Mouse (Mus musculus) frontal cortex, postnatal 36 days (tissue): ENCODE results near the gene Wdpcp.
A peak's percentile ranks its signal among the peaks of the same experiment; 100 is the strongest.
"Not testable (repeated sequence)": the region's sequence is repeated elsewhere in the genome, so short reads cannot be mapped to it uniquely, and the experiment has no call there.

Experiments used
- DNase-seq, 2 experiments: peaks; one replicate each; pipeline ENCODE4 v3.0.0; 2022; ENCODE audit warnings: low spot score in 2 of 2

Gene Wdpcp

DNA sequence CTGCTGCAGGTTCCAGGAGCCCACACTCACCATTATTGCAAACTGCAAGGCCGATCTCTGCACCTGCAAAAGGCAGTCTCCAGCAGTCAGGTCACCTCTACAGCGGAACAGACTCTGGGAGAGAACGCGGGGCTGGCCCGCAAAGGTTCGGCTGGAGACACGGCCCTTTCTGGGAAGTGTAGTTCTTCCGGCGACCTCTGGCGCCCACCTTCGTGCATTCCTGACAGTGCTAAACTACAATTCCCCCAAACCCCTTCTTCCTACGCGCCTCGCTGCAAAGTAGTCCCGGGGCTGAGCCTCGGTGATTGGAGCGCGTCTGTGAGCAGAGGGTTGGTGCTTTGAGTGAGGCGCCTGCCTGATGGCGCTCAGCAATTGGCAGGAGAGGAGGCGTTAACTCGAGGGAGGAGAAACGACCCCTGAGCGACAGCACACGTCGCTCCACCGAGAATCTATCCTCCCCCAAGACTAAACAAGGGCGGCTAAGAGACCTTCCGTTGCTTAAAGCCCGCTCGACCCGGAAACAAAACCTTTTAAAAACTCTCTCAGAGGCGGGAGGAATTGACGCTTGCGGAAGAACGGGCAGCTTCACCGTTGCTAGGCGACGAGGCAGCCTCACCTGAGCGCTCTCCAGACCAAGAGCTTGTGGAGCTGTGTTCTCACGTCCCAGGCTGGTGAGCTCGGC, at the start of gene Wdpcp, which contains the start of gene Mdh1:
Wdpcp (plus strand) TSS at position 536 of the 682 bp plus-strand sequence.
Mdh1 (minus strand) TSS at position 668 of the 682 bp plus-strand sequence.
- DNase-seq = peak; percentile 96 to 99

DNA sequence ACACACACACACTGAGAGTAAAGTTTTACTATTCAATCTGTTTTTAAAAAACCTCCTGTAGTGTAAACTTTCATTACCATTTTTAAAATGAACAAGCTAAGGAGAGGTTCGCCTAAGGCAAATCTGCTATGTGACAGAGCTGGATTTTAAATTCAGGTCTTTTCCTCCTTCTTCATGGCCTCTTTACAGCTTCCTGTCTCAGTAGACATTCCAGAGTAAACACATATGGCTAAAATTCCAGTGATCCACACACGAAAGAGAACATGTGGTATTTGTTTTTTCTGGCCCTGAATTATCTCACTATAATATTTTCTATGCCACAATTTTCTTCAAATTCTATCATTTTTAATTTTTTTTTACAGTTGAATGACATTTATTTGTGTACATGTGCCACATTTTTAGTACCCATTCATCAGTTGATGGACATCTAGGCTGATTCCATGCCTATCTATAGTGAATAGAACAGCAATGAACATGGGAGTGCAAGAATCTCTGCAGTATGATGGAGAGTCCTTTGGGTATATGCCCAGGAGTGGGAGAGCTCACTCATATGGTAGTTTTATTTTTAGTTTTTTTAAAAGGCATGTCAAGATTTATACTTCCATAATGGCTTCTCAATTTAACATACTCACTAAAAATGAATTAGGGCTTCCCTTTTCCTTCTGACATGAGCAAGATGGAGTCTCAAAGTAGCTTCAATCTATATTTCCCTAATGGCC, 43.2 kb upstream of the Wdpcp start:
- DNase-seq = no peak

DNA sequence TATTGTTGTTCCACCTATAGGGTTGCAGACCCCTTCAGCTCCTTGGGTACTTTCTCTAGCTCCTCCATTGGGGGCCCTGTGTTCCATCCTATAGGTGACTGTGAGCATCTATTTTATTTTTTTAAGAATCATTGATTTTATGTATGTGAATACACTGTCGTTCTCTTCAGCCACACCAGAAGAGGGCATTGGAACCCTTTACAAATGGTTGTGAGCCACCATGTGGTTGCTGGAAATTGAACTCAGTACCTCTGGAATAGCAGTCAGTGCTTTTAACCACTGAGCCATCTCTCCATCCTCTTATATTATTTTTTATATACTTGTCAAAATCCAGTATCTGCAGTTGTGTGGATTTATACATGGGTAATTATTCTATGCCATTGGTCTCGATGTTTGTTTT, 41.2 kb upstream of the Wdpcp start:
- not testable (repeated sequence) for DNase-seq

DNA sequence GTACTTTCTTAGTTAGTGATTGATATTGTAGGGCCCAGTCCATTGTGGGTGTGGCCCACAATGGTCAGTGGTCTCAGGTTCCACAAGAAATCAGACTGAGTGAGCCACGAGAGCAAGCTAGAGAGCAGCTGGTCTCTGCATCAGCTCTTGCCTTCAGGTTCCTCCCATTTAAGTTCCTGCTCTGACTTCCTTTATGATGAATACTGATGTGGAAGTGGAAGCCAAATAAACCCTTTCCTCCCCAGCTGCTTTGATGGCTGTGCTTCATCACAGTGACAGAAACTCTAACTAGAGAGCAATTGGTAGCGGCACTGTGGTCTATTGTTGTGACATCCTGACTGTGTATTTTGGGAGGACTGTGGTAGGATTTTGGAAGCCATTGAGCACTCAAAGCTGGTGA, 32.0 kb upstream of the Wdpcp start:
- no peak for DNase-seq

DNA sequence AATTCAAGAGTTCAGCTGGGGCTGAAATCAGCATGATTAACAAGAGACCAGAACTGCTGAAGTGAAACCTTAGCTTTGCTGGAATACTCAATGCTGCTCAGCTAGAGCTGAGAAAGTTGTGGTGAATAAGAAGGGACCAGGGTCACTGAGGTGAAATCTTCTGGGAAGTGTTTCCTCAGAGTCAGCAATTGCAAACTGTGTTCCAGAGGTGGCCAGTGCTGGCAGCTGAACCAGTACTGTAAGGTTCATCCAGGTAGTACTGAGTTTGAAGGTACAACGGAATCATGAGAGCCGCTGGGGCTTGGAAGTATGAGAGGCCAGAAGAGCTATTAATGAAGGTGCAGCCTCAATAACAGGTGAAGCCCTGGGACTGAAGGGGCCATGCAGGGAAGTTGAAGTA, 31.4 kb upstream of the Wdpcp start:
- DNase-seq = no peak

DNA sequence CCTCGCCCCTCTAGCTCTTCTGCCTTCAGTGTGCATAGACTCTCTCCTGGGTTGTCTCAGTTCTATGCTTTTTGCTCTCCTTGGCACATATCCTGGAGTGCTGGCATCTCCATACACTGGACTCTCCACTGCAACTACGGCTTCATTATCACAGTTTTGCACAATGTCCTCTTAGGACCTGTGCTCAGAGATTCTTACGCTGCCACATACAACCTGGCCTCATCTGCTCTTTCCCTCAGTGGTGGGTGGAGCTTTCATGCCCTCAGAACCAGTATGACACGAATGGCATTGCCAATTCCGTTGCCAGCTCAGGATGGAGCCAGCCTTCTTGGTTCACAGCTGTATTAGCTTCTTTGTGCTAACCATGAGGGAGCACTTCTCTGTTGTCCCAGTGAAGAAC, 29.3 kb upstream of the Wdpcp start:
- no peak for DNase-seq

DNA sequence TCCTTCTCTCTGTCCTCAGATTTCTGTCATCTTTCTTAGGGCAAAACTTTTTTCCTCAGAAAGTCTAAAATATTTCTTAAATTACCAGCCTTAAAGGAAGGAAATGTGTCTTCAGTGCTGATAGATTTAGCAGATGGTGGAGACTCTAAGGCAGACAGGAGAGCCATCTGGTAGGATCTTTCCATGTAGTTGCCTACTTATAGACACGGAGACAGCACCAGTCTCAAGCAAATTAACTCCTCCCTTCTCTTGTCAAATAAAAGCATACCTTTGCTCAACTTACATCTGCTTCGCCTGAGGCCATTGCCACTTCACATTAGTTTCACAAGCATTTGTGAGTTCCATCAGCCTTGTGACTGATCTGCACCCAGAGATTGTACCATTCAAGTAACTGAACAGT, 27.0 kb upstream of the Wdpcp start:
- DNase-seq = peak; percentile 13 to 76

DNA sequence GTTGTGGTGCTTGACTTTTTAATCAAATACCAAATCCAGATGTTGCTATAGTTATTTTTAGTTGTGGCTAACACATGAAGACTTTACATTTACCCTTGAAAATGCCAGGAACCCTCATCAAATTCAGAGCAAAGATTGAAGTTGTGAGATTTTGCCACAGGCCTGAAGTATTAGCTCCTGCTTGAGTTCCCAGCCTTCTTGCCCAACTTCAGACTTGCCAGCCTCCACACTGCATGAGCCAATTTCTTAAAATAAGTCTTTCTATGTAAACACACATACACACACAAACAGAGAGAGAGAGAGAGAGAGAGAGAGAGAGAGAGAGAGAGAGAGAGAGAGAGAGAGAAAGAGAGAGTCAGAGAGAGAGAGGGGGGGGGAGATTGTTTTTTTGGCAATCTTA, 26.1 kb upstream of the Wdpcp start:
- no peak for DNase-seq

DNA sequence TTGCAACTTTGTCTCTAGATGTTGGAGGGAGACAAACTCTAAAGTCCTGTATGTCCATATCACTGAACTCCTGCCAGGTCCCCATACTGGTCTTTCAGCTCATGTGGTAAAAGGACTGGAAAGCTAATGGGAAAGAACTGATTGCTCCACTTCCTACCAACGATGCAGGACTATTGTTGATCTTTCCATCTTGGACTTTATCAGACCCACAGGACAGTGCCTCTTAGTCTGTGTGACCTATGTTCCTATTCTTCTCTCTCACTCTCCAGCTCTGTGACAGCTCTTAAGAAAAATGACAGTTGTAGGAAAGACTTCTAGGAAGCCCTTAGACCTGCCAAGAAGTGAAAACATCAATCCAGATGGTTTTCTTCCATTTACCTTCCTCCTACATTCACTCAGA, 25.4 kb upstream of the Wdpcp start:
- DNase-seq = no peak

DNA sequence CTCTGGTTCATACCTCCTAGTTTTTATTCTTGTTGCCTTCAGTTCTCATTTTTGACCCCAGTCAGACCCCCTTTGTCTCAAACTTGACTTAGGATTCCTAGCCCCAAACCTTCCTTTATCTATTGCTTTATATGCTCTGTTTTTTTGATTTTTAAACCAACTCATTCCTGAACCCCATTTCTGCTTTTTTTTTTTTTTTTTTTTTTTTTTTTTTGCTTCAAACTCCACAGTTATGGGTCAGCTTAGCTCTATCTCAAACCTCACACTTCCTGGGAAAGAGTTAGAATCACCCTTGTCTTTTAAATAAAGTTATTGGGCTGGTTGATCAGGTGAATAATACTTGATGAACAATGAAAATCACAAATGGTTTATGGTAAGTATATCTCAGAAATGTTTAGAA, 24.5 kb upstream of the Wdpcp start:
- no peak for DNase-seq

DNA sequence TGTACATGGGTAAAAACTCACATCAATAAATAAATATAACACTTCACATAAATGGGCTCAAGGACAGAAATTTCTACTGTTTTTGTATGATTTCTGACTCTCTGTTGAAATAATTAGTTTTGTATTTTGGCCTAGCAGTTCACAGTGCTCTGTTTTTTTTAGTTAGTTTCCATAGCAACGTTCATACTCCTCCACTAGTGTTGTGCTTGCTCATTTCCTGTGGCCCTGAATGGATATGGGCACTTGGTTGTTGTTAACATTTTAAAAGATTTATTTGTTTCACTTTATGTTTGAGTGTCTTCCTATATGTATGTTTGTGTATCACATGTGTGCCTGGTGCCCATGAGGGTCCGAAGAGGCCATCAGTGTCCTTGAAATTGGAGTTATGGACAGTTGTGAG, 23.0 kb upstream of the Wdpcp start:
- no peak for DNase-seq

DNA sequence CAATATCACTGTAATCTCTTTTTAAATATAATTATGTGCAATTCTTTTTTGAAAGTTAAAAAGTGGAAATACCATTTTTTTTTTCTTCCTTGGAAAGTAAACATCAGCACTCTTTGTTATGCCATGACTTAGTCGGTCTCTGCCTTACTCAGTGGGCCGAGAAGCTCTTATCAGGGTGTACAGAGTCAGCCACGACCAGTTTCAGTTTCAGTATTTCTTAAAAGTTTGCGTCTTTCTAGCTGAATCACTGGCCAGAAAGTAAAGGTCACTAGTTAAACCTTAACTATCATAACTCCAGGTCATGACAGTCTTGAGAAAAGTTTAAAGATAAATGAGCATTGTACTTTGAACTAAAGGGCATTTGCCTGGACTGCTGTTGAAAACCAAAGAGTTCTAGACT, 22.3 kb upstream of the Wdpcp start:
- DNase-seq = no peak

DNA sequence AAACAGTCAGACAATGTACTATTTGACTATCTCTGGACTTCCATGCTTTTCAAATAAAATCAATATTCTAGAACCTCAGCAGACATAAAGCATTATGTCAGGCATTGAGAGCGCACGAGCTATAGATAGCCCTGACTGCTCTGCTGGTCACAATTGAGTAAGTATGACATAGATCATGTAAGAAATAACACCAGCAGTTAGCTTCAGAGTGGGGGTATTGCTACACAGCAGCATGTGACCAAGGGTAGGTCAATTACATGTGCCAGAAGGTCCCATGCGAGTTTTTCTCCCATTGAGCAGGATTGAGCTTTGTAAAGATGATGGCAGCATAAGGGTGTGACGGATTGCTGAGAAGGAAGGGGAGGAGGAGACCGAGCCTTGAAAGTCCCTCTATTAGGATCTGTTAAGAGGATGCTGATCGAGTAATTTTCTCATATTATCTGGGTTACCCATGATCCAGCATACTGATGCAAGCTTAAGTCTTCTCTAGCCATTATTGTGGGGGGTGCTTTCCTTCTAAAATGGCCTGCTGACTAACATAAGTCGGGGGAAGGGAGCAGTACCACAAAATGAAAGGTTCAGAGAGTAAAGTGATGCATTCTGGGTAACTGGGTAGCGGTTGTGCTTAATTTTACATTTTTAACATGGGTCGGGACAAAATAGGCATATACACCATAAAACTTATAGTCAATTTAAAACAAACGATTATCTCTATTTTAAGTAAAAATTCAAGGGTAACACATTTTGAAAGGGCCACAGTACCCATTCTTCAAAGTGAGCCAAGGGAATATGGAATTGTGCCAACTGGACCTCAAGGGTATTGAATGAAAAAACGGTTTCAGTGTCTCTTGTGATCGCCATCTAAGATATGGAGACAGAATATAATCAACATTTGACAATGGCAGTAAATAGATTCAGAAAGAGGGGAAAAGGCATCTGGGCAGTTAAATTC, 21.5 kb upstream of the Wdpcp start:
- no peak for DNase-seq

DNA sequence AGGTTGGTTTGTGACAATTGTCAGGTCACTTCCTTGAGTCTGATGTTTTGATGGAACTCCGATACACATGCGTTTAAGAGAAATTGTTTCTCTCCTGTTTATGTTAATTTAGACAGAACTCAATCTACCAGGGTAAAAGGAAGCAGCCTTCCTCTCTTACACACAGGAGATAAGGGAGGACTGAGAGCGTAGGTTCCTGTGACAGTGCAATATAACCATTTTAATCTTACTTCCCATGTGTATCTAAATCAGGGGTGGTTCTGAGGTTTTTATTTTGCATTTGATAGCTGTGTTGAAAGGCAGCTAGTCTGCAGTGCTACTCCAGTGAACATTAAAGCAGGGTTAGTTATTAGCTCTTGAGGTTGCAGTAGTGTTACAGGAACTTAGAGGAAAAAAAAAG, 20.0 kb upstream of the Wdpcp start:
- DNase-seq = no peak

DNA sequence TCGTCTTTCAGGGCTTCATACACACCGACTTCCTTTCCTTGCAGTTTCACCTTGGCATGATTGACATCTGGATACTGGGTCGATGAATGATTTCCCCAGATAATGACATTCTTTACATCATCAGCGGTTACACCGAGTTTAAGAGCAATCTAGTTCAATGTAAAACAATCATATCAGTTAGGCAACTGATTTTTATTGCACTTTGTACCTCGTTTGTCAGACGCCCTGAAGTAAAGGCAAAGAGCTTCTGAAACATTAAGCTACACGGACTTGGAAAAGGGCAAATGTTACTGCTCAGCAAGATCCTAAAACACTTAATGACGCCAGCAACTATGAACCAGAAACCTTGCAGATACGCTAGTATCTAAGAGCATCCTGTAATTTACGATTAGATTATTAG, 12.3 kb upstream of the Wdpcp start:
- DNase-seq = no peak

DNA sequence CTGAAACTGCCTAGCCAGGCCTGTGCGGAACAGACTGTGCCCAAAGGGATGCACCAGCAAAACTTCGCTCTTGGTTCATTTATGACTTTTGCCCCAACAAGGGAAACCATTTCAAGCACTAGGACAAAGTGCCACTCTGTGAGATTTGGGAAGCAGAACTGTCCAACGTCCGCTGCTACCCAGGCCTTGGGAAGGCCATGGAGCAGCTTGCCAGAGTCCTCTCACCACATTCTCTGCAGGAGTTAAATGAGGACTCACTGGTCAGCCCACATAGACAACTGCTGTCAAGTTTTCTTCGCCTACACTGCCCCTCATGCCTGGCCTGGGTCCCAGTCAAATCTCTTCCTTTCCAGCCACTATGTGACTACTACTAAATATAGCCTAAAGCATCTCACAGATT, 10.7 kb upstream of the Wdpcp start:
- peak in 1 of 2 experiments; percentile 30 for DNase-seq

DNA sequence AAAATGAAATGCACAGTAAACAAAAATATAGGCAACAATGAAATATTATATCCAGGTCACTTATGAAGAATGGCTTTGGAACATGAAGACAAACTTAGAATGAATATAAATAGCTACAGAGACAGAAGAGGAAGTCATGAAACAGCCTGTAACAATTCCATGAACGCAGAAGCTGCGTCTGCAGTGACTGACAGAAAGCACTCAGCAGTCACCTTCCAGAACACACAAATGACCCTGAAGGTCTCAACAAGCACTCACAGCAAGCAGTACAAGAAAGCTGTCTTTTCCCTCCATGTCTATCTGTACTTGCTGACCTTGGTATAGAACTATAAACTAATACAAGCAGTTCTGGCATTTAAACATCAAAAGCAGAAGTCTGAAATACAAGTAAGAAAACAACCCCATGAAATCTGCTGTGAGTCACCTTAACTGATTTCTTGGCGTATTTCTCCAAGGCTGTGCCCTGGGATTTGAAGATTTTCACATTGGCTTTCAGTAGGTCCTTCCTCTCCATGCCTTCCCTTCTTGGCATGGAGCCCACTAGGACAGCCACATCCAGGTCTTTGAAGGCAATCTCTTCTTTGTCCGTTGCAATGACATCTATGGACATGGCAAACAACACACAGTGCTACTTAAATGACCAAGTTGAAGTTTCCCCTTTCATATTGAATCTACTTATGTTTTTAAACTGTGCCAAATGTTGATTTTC, 8.3 kb upstream of the Wdpcp start:
- no peak for DNase-seq

DNA sequence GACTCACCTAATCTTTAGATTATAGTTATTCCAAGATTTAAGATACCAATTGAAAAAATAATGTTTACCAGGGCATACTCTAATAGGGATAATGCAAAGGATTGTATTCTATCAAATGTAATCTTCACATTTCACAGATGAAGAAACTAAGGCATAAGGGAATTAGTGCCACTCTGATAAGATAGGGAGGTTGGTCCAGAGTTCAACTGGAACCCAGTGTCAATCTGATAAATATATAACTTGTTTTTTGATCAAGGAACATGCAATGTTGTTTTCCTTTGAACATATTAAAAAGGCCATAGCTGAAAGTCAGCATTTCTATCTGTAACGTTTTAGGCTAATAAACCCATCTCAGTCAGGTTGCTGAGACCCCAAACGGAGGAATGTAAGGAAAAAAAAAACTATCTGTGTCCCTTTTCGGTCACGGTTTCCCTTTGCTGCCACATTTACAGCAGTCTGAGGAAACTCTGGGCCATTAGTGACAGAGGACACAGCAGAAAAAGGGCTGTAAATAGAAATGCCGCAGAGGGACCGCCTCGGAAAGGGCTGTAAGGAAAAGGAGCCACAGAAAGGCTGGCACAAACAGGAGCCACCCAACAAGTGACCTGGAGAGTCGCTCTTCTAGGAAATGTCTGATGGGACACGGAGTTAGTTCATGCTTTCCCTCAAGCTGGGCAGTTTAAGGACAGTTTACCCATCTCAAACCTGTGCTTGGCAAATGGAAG, 7.2 kb upstream of the Wdpcp start:
- no peak for DNase-seq

DNA sequence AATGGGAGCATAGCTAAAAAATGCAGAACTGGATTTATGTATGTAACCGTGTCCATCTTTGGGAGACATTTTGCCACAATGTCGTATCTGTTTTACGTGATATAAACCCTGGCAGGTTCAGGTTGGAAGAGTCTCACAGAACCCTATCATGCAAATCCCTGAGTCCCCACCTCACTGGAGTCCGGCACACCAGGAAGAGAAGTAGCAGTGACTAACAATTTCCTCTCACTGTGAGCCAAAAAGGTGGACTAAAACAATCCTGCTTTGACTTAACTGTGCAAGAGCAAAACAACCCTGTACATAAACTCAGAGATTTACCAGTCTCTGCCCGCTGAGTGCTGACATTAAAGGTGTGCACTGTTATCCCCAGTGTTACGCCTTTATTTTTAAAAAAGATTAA, 5.1 kb upstream of the Wdpcp start:
- DNase-seq = no peak

DNA sequence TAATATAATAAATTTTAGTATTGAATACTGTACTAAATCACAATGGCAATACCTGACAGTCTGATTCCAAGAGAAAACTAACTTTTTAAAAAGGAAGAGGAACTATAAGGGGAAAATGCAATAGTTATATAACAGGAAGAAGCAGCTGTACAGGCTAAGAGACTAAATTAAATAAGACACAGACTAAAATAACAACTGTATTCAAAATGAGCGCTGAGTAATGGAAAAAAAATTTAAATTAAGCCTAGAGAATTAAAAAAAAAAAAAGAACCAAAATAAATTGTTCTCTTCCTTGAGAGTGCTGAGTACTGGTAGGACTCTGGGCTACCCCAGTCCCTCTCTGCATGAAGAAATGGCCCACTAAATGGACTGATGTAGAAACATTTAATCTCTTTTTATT, 4.3 kb upstream of the Wdpcp start:
- DNase-seq = no peak

DNA sequence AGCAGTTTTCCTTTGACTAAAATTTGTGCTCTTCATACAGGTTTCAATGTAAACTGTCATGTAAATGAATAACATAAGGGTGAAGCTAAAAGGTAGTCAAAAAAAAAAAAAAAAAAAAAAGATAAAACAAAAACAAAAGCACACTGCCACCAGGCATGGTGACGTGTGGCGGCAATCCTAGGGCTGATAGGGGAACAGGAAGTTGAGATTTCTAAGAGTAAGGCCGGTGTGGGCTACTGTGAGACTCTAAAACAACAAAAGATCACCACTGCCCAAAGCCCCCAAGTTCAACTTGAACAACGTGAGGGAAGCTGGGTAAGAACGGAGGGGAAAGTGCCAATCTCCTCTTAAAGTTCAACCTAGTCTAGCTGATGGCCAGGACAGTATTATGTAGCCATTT, 3.0 kb upstream of the Wdpcp start:
- DNase-seq = no peak
